Mouse (Mus musculus) kidney, adult 11 months (tissue): ENCODE data around the gene Oscp1.
"Not testable (repeated sequence)": the region's sequence is repeated elsewhere in the genome, so short reads cannot be mapped to it uniquely, and the experiment has no call there.

ENCODE experiments used
- DNase-seq: peaks from one replicate; pipeline ENCODE4 v3.0.0; 2022

Gene Oscp1

GRCm38 (mm10) chr4:126084382-126084781 is 26.0 kb downstream of the Oscp1 start:
- DNase-seq = no peak

GRCm38 (mm10) chr4:126085996-126086576 is 27.7 kb downstream of the Oscp1 start:
- DNase-seq = peak; percentile 79

DNA sequence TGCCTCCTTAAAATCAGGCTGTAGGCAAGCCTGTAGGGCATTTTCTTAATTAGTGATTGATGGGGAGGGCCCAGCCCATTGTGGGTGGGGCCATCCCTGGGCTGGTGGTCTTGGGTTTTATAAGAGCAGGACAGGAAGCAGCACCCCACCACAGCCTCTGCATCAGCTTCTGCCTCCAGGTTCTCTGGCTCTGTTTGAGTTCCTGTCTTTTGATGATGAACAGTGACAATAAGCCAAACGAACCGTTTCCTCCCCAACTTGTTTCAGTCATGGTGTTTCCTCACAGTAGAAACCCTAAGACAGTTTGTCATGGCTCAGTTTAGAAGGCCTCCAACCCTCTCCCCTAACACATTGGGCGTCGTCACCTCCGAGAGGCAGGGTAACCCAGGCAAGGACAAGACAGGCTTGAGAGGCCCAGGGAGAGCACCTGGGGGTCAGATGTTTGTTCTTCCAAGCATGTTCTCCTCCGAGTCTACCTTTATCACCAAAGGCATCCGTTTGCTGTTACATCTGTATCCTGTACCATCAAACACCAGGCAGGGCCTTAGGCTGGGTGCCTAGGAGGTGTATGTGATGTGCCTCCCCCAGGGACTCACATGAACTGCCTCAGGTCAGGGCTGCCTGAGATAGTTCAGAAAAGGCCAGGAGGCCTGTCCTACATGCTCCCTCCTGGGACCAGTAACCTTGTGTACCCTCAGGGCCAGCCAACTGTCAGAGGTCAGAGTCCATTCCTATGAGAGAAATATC is 31.9 kb downstream of the Oscp1 start:
- DNase-seq = peak; percentile 48

- DNase-seq = no peak
Observed at GRCm38 (mm10) chr4:126090848-126091124, 32.4 kb downstream of the Oscp1 start.

- no peak for DNase-seq
Observed at GRCm38 (mm10) chr4:126091873-126092272, 33.5 kb downstream of the Oscp1 start.

DNA sequence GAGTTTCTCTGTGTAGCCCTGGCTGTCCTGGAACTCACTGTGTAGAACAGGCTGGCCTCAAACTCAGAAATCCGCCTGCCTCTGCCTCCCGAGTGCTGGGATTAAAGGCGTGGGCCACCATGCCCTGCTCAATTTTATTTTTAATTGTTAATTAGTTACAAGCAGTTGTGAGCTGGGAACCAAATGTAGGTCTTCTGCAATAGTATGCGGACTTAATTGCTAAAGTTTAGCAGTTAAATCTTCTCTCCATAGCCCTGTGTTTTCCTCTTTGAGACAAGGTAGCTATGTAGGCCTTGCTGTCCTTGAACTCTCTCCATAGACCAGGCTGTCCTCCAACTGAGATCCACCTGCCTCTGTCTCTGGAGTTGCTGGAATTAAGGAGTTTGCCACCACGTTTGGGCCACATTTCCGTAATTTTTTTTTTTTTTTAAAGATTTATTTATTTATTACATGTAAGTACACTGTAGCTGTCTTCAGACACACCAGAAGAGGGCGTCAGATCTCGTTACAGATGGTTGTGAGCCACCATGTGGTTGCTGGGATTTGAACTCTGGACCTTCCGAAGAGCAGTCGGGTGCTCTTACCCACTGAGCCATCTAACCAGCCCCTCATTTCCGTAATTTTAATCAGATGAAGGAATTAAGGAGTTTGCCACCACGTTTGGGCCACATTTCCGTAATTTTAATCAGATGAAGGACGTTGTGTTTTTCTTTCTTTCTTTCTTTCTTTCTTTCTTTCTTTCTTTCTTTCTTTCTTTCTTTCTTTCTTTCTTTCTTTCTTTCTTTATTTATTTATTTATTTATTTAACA is 37.5 kb downstream of the Oscp1 start:
- DNase-seq = not testable (repeated sequence)

DNA sequence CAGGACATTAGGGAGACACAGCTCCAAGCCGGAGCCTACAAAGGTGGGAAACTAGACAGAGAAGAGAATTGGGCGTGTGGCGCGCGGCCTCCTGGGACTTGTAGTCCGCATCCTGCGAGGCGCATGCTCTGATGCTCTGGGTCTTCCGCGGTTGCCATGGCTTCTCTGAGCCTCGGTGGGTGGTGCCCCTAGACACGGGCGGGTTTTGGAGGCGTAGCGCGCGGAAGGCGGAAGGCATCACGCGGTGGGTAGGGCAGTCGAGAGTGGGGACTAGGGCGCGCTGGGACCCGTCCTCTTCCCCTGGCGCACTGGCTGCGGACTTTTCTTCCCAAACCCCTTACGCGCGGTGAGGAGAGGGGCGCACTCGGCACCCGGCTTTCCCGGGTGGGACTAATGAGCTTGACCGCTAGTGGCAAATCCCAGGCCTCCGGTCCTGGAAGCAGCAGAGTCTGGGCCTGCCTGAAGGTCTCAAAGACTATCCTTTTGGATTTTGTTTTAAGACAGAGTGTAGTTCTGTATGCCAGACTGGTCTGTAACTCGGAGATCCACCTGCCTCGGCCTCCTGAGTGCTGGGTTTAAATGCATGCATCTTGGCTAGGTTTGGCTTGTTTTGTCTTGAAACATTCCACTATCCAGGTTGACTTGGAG is 38.2 kb downstream of the Oscp1 start, which contains the start of gene Lsm10:
TSS of gene Lsm10 (plus strand) at position 160 of the 648 bp plus-strand sequence.
- peak; percentile 97 for DNase-seq

DNA sequence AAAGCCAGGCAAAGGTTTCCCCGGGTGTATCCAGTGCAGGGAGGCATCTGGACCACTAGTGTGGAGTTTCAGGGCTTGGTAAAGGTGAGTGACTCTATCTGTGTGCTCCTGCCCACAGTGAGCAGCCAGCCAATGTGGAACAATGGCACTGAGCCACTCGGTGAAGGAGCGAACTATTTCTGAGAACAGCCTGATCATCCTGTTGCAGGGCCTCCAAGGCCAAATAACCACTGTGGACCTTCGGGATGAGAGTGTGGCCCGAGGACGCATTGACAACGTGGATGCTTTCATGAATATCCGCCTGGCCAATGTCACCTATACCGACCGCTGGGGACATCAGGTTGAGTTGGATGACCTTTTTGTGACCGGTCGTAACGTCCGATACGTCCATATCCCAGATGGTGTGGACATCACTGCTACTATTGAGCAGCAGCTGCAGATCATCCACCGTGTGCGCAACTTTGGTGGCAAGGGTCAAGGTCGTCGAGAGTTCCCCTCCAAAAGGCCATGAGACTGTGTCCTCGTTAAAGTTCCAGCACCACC is 39.4 kb downstream of the Oscp1 start:
- DNase-seq = no peak

DNA sequence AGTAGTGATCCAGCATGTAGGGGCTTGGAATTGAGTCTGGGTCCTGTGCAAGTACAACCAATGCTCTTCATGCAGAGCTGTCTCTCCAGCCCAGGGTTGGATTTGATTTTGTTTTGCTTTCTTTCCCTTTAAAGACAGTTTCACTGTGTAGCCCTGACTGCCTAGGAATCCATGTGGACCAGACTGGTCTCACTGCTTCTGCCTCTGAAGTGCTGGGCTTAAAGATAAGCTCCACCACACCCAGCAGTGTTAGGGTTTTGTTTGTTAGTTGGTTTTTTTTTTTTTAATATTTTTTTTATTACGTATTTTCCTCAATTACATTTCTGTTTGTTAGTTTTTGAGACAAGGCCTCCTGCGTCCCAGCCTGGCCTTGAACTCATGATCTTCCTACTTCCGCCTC is 41.0 kb downstream of the Oscp1 start:
- DNase-seq = no peak

GRCm38 (mm10) chr4:126100764-126101163 is 42.4 kb downstream of the Oscp1 start:
- no peak for DNase-seq

DNA sequence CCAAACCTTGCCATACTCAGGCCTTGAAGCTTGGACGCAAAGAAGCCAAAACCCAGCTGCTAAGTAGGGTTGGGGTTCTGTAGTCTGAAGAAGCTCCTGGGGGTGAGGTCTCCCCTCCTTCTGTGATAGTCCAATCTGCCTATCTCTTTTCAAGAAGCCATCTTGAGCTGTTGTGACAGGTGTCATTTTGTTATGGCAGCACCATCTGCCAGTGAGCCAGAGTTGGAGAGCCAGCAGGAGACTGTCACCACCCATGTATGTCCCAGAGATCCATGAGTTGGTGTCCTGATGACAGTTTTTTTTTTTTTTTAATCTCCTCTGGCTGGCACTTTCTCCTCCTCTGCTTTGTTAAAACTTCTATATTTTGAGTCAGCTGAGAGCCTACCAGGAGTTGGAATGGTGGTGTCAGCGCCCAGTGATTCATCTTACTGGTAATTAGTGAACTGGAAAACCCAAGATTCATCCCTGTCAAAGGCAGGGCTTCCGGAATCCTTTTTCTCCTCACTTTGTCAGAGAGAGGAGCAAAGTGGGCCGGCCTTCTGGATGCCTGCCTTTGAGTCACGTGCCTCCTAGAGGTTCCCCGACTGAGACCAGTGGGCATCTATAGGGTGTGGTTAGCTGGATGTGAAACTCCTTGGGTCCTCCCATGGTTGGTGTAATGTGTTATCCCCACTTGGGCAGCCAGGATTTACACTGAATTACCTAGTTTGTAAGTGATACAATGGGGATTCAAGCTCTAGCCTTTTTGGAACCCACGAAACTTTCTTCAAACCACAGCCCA is 43.9 kb downstream of the Oscp1 start:
- DNase-seq = peak; percentile 58

DNA sequence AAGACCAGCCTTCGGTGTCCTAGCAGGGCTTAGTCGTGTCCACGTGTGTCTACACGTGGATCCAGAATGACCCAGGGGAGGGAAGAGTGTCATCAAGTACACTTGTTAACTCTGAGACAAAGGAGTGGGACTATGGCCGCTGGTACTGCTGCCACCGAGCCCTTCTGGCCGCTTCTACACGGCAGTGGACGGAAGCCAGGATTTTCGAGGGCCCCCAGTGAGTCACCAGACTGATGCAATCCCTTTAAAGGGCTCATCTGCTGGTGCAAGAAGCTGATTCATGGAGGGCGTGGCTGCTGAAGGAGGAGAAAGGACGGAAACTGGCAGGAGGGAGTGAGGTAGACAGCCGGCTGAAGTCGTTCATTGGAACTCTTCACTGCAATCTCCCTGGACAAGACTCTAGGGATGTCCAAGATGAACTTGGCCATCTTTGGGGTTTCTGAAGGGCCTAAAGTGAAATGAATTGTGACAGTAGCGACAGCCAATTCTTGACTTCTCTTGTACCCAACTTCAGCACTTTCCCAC is 44.8 kb downstream of the Oscp1 start:
- DNase-seq = peak; percentile 89

GRCm38 (mm10) chr4:126103590-126104068 is 45.3 kb downstream of the Oscp1 start, which contains the start of gene Stk40:
Gene Stk40 (plus strand): TSS chr4:126103957.
- DNase-seq = peak; percentile 97

DNA sequence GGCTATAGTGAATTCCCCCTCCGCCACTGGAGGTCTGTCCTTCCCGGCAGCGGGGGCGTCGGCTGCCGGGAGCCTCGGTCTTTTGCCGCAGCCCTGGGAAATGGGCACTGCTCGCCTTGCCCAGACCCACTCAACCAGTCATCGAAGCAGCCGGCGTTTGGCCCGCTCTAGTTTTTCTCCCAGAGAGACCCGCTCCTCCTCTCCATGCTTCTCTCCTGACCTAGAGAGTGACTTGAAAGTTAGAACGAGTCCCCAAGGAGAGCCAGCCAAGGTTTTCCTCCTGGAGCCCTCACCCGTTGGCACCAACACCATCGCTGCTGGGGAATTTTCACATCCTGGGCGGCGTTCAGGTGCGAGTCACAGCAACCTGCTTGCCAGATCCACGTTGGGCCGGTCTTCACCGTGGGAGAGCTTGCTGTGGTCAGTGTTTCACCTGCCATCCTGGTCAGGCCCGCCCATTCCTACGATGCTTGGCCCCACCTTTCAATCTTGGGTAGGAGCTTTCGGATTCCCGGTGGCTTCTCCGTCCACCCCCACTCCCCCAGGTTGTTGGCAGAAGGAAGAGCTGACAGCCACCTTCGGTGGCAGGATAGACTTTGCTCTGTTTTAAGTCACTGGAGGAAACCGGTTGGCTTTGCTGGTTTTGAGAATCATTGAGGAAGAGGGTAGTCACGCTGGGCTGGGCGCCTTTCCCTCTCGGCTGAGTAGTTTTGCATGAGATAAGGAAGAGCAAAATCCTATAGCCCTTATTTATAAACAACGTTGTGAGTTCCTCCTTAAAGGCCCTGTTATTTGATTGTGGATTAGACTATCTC is 46.1 kb downstream of the Oscp1 start:
- peak; percentile 93 for DNase-seq

DNA sequence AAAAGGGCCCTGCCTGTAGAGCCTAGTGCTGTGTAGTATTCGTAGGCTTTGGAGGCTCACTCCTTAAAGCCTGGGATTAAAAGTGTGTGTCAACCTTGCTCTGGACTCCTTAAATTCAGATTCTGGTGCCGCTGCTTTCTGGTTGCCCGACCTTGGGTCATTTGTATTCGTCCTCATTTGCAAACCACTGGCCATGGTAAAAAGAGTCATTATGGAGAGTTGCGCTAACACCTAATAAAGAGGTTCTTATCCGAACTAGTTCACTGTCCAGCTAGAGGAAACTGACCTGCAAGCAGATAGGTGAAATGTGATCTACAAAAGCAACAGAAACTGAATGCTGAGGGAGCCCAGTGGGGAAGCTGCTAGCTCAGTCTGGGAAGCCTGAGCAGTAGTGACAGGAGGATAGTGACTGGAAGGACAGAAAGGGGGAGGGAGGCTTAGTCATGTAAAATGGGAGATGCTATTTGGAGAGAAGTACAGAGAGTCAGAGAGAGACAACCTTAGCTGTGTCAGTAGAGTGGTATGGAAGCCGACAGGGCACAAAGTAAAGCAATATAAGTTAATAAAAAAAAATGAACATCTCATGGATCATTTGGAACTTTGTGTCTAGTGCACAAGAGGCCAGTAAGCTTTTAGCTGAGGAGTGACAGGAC is 46.9 kb downstream of the Oscp1 start:
- no peak for DNase-seq

DNA sequence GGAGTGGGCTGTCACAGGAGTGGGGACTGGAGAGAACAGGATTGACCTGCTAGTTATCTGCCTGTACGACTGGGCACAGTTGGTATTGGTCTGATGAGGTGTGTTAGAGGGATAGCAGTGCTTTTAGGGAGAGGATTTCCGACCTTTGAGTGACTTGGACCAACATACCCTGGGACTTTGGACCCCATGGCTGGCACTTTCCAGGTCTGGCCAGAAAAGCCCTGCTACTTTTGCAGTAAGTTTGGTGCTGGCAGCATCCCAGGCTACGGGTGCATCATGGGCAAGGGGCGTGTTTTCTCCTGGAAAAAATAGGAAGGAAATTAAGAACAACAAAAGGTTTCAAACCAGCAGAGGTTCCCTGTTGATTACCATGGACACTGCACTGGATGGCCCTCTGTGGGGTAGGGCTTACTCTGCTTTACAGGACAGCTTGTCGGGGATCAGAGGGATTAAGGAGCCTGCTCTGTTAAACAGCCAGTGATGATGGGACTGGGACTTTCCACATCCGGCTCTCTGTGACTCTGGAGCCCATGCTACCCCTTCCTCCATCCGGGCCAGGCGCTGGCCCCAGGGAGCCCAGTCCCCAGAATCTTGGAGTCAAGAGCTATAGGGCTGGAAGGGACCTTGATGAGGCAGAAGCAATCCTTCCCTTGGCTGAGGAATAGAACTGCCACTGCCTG is 49.8 kb downstream of the Oscp1 start:
- DNase-seq = peak; percentile 91

DNA sequence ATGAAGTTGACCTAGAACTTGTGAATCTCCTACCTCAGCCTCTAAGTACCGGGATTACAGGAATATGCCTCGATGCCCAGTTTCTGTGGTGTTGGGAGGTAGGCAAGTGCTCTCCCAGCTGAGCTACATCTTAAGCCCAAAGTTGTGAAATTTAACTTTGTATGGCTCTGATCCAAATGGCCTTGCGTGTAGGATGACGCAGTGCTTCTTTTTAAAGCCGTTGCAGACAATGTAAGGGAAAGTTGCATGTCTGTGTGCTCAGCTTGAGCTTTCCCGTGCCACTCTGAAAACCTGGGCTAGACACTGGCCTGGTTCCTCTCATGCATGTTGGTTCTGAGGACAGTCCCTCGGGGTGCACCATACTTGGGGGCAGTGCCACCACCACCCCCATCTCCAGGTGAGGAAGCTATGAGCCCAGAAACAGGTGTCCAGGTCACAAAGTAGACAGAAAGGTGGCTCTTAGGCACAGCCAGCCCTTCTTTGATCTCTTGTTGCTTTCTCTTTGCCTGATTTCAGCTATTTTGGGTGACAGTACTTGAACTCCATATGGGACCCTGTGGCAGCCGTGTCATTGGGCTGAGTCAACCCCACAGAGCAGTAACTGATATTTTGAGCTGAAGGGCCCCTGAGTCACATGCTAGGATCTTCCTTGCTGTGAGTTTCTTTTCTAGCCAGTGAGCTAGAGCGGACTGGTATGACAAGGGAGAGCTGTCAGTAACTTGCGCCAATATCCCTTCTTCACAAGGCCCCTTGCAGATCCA is 51.4 kb downstream of the Oscp1 start:
- DNase-seq = no peak

DNA sequence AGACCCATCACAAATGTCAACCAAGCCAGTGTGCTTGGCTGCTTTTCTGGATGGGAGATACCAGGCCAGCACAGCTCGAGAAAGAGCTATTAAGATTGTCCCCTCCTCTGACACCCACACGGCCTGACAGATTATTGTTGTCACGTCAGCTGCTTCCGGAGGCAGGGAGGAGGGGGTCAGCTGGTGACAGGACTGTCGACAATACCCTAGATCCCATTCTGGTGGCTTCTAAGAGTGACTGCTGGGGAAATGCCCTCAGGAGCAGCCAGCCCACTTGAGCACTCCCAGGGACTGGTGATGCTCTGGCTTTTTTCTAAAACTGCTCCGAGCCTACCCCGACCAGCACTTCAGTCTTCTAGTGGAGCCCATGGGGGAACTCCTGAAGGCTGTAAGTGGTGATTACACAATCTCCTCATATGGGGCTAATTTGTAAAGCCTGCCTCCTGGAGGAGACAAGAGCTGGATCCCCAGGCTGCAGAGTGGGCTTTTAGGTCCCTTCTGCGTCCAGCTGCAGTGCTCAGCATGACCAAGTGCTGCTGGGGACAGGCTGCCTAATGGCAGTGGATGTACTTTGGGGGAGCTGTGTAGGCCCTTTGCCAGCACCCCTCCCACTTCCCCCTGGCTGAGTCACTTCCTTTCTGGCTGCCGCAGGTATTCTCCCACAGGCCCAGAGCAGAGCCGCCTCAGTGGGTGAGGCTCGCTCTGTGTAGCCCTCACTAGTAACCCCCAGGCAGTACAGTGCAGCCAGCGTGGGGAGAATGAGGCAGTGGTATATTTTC is 52.2 kb downstream of the Oscp1 start:
- peak; percentile 85 for DNase-seq
